Mouse (Mus musculus): ENCODE measurements at regions not wholly inside any gene's neighbourhood (a gene's known extent, or its start where the extent isn't known, plus 50 kb on each side); places are given as distances from the start of the nearest gene placed in this dataset.

GRCm38 (mm10) chr10:67736636-67737035, 175.8 kb downstream of the Zfp365 start:
- no peak for DNase-seq (ENCODE audit: extremely low spot score, low read depth, low spot score)

- DNase-seq (ENCODE audit: extremely low spot score, low read depth, low spot score): no peak
Observed at GRCm38 (mm10) chr10:67731577-67731976, 180.9 kb downstream of the Zfp365 start.

- no peak for DNase-seq (ENCODE audit: extremely low spot score, low read depth, low spot score)
Observed at GRCm38 (mm10) chr10:67729271-67729670, 180.5 kb upstream of the Ado start.

GRCm38 (mm10) chr10:67727580-67727979, 178.8 kb upstream of the Ado start:
- no peak for DNase-seq (ENCODE audit: extremely low spot score, low read depth, low spot score)

GRCm38 (mm10) chr10:67726796-67727195, 178.0 kb upstream of the Ado start:
- no peak for DNase-seq (ENCODE audit: extremely low spot score, low read depth, low spot score)

GRCm38 (mm10) chr10:67726351-67726750, 177.6 kb upstream of the Ado start:
- DNase-seq (ENCODE audit: extremely low spot score, low read depth, low spot score): no peak

- DNase-seq (ENCODE audit: extremely low spot score, low read depth, low spot score): no peak
Observed at GRCm38 (mm10) chr10:67721787-67722186, 173.0 kb upstream of the Ado start.

- no peak for DNase-seq (ENCODE audit: extremely low spot score, low read depth, low spot score)
Observed at GRCm38 (mm10) chr10:67717506-67717905, 168.8 kb upstream of the Ado start.

- DNase-seq (ENCODE audit: extremely low spot score, low read depth, low spot score): no peak
Observed at GRCm38 (mm10) chr10:67715046-67715445, 166.3 kb upstream of the Ado start.

- DNase-seq (ENCODE audit: extremely low spot score, low read depth, low spot score): no peak
Observed at GRCm38 (mm10) chr10:67713098-67713497, 164.3 kb upstream of the Ado start.

- DNase-seq (ENCODE audit: extremely low spot score, low read depth, low spot score): no peak
Observed at GRCm38 (mm10) chr10:67712665-67713064, 163.9 kb upstream of the Ado start.

GRCm38 (mm10) chr10:67711961-67712360, 163.2 kb upstream of the Ado start:
- no peak for DNase-seq (ENCODE audit: extremely low spot score, low read depth, low spot score)

GRCm38 (mm10) chr10:67706436-67706835, 157.7 kb upstream of the Ado start:
- DNase-seq (ENCODE audit: extremely low spot score, low read depth, low spot score): no peak

GRCm38 (mm10) chr10:67702783-67703455, 154.2 kb upstream of the Ado start:
- DNase-seq (ENCODE audit: extremely low spot score, low read depth, low spot score): no peak

GRCm38 (mm10) chr10:67697401-67698195, 148.8 kb upstream of the Ado start:
- DNase-seq (ENCODE audit: extremely low spot score, low read depth, low spot score): no peak

GRCm38 (mm10) chr10:67695891-67696853, 147.4 kb upstream of the Ado start:
- no peak for DNase-seq (ENCODE audit: extremely low spot score, low read depth, low spot score)

GRCm38 (mm10) chr10:67694751-67695150, 146.0 kb upstream of the Ado start:
- DNase-seq (ENCODE audit: extremely low spot score, low read depth, low spot score): no peak

- no peak for DNase-seq (ENCODE audit: extremely low spot score, low read depth, low spot score)
Observed at GRCm38 (mm10) chr10:67693586-67693985, 144.8 kb upstream of the Ado start.

- DNase-seq (ENCODE audit: extremely low spot score, low read depth, low spot score): no peak
Observed at GRCm38 (mm10) chr10:67689944-67690670, 141.4 kb upstream of the Ado start.

GRCm38 (mm10) chr10:67679382-67679781, 130.6 kb upstream of the Ado start:
- DNase-seq (ENCODE audit: extremely low spot score, low read depth, low spot score): no peak

GRCm38 (mm10) chr10:67673450-67673849, 124.7 kb upstream of the Ado start:
- no peak for DNase-seq (ENCODE audit: extremely low spot score, low read depth, low spot score)

Measured in hindlimb bud, embryonic 11.5 days (tissue).